Mouse (Mus musculus) spleen, adult 18-20 months (tissue): ENCODE data around the gene Hbp1.

ENCODE experiments used
- DNase-seq, 2 experiments: peaks; one replicate each; pipeline ENCODE4 v3.0.0; 2022; ENCODE audit warnings: mixed read lengths in 2 of 2

Hbp1 gene

GRCm38 (mm10) chr12:31900391-31900914 is 49.9 kb downstream of the Hbp1 start:
- no peak for DNase-seq

GRCm38 (mm10) chr12:31897456-31897855 is 52.9 kb downstream of the Hbp1 start:
- no peak for DNase-seq

- DNase-seq: no peak
Observed at GRCm38 (mm10) chr12:31896986-31897385, 53.3 kb downstream of the Hbp1 start.

- no peak for DNase-seq
Observed at GRCm38 (mm10) chr12:31896295-31896694, 54.0 kb downstream of the Hbp1 start.

GRCm38 (mm10) chr12:31895888-31896287 is 54.4 kb downstream of the Hbp1 start:
- no peak for DNase-seq

- DNase-seq: no peak
Observed at GRCm38 (mm10) chr12:31895095-31895734, 55.1 kb downstream of the Hbp1 start.

- no peak for DNase-seq
Observed at GRCm38 (mm10) chr12:31892771-31893170, 57.6 kb downstream of the Hbp1 start.

GRCm38 (mm10) chr12:31892079-31892478 is 58.3 kb downstream of the Hbp1 start:
- no peak for DNase-seq

GRCm38 (mm10) chr12:31890685-31891084 is 59.6 kb downstream of the Hbp1 start:
- no peak for DNase-seq

GRCm38 (mm10) chr12:31885844-31886606 is 64.3 kb downstream of the Hbp1 start:
- no peak for DNase-seq

- no peak for DNase-seq
Observed at GRCm38 (mm10) chr12:31885084-31885483, 65.3 kb downstream of the Hbp1 start.

GRCm38 (mm10) chr12:31884365-31884764 is 66.0 kb downstream of the Hbp1 start:
- DNase-seq: no peak

GRCm38 (mm10) chr12:31882736-31883135 is 67.6 kb downstream of the Hbp1 start:
- no peak for DNase-seq

GRCm38 (mm10) chr12:31876775-31877174 is 73.6 kb downstream of the Hbp1 start:
- no peak for DNase-seq
